Mouse (Mus musculus): Measurements from ENCODE around the gene Unc50. TPM values are rescaled to one million over a fixed set of nuclear protein-coding genes. Genes with fewer than 3 reads are reported as not detected.

Unc50 gene
- polyA plus RNA-seq, 1 experiment: 60.3 TPM

DNA sequence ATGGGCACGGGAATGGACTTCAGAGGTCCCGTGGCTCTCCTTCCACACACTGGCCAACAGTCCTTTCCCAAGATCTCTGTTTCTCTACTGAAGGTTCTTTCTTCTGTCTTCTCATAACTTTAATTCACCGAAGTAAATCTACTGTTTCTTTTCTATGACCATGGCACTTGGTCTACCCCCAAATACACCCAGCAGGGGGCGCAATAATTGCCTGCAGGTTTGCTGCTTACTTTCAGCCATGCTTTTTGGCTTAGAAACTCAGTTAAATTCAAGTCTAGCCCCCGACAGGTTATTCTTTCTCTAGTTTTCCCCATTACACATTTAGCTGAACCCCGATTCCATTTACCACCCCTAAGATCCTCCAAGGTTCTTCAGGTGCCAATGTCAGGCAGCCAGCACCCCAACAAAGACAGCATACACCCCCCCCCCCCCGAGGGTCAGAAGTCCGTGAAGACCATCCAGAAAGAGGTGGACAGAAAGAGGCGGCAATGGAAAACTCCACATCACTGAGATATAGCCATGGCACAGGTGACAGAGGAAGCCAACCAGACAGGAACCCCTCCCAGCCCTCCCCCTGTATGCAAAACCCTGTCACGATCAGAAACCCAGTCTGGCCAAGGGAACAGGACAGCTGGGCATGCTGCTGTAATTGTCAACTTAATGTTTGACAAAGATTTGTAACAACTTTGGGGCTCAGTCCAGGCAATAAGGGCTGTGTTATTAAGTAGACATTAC, 18.6 kb downstream of the Unc50 start:
- WGBS: 77% methylated on average over 10 of the region's 10 CpGs
- Histone ChIP-seq H3K4me3 (ENCODE audit: insufficient read depth, low read depth, low read length) (no peak overlapping the region), H3K4me1 (ENCODE audit: control insufficient read depth, insufficient read depth, low read length) (no peaks in the 10 kb centered on the region), H3K36me3 (ENCODE audit: control insufficient read depth, insufficient read depth, low read length) (no peaks in the 10 kb centered on the region; the same call in 1 of the 2 replicates), H3K27me3 (replicated peaks; ENCODE audit: control insufficient read depth, insufficient read depth, low read length) (no peaks in the 10 kb centered on the region), H3K27ac (ENCODE audit: insufficient read depth, low read depth, low read length) (no peak overlapping the region)
- DNase-seq: peak; percentile 36
- TF ChIP-seq POLR2A (IDR thresholded peaks at IDR 0.05; ENCODE audit: low read depth, low read length): no peak
- peak; percentile 59 for TF ChIP-seq CTCF (conservative IDR thresholded peaks at IDR 0.05; ENCODE audit: insufficient read depth, insufficient read length, low read depth, low read length)

DNA sequence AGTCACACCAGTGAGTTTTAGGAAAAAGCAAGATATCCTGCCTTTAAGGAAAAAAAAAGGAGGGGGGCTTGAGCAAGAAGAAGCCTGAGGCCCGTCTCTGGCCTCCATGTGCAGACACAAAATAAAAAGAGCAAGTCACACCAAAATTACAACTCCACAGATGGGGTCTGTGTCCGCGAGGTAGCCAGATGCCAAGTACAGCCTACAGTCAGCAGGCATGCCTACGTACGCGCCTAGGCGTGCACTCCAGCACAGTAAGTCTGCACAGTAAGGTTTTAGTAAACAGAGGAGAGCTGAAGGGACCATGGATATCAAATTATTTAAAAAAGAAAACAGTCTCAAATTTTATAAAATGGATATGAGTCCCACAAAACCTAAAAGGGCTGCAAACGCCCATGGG, 21.3 kb downstream of the Unc50 start:
- Histone ChIP-seq H3K27ac (ENCODE audit: insufficient read depth, low read depth, low read length) (no peak overlapping the region), H3K27me3 (replicated peaks; ENCODE audit: control insufficient read depth, insufficient read depth, low read length) (no peaks in the 10 kb centered on the region), H3K4me3 (ENCODE audit: insufficient read depth, low read depth, low read length) (no peak overlapping the region), H3K36me3 (ENCODE audit: control insufficient read depth, insufficient read depth, low read length) (no peaks in the 10 kb centered on the region; the same call in 1 of the 2 replicates), H3K4me1 (ENCODE audit: control insufficient read depth, insufficient read depth, low read length) (no peaks in the 10 kb centered on the region)
- 95% methylated on average over 8 of the region's 8 CpGs for WGBS
- no peak for DNase-seq
- TF ChIP-seq POLR2A (IDR thresholded peaks at IDR 0.05; ENCODE audit: low read depth, low read length): no peak
- no peak for TF ChIP-seq CTCF (conservative IDR thresholded peaks at IDR 0.05; ENCODE audit: insufficient read depth, insufficient read length, low read depth, low read length)

DNA sequence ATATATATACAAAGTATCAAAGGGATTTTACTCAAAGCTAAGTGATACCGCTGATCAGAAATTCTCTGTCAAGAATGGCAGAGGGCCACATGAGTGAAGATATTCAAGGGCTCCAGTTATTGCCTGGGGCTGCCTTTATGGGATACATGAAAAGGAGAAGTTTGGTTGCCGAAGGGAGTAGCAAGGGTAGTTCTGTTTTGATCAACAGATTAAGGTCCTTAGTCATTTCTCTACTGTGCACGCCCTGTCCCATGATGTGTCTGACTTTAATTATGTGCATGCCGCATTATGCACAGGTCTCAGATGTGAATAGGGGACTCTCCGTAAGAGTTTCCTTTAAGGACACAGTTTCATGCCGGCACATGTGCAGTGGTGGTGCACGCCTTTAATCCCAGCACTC, 27.6 kb downstream of the Unc50 start:
- WGBS: 94% methylated on average over 7 of the region's 7 CpGs
- no peaks in the 10 kb centered on the region for H3K4me1 ChIP-seq (ENCODE audit: control insufficient read depth, insufficient read depth, low read length)
- H3K27me3 ChIP-seq (replicated peaks; ENCODE audit: control insufficient read depth, insufficient read depth, low read length): no peaks in the 10 kb centered on the region
- H3K4me3 ChIP-seq (ENCODE audit: insufficient read depth, low read depth, low read length): no peak overlapping the region
- no peak for TF ChIP-seq POLR2A (IDR thresholded peaks at IDR 0.05; ENCODE audit: low read depth, low read length)
- TF ChIP-seq CTCF (conservative IDR thresholded peaks at IDR 0.05; ENCODE audit: insufficient read depth, insufficient read length, low read depth, low read length): no peak
- H3K27ac ChIP-seq (ENCODE audit: insufficient read depth, low read depth, low read length): no peak overlapping the region
- no peak for DNase-seq
- H3K36me3 ChIP-seq (ENCODE audit: control insufficient read depth, insufficient read depth, low read length): no peaks in the 10 kb centered on the region

- 90% methylated on average over 10 of the region's 10 CpGs for WGBS
- TF ChIP-seq POLR2A (IDR thresholded peaks at IDR 0.05; ENCODE audit: low read depth, low read length): no peak
- TF ChIP-seq CTCF (conservative IDR thresholded peaks at IDR 0.05; ENCODE audit: insufficient read depth, insufficient read length, low read depth, low read length): no peak
- H3K4me3 ChIP-seq (ENCODE audit: insufficient read depth, low read depth, low read length): no peak overlapping the region
- no peak overlapping the region for H3K27ac ChIP-seq (ENCODE audit: insufficient read depth, low read depth, low read length)
- H3K27me3 ChIP-seq (replicated peaks; ENCODE audit: control insufficient read depth, insufficient read depth, low read length): no peaks in the 10 kb centered on the region
- no peaks in the 10 kb centered on the region for H3K36me3 ChIP-seq (ENCODE audit: control insufficient read depth, insufficient read depth, low read length)
- DNase-seq: no peak
- no peaks in the 10 kb centered on the region for H3K4me1 ChIP-seq (ENCODE audit: control insufficient read depth, insufficient read depth, low read length)
These were observed 35.0 kb downstream of the Unc50 start for GRCm38 (mm10) chr1:37464878-37465452.

- Histone ChIP-seq H3K27ac (ENCODE audit: insufficient read depth, low read depth, low read length) (no peak overlapping the region), H3K4me1 (ENCODE audit: control insufficient read depth, insufficient read depth, low read length) (no peaks in the 10 kb centered on the region), H3K4me3 (ENCODE audit: insufficient read depth, low read depth, low read length) (no peak overlapping the region), H3K27me3 (replicated peaks; ENCODE audit: control insufficient read depth, insufficient read depth, low read length) (no peaks in the 10 kb centered on the region), H3K36me3 (ENCODE audit: control insufficient read depth, insufficient read depth, low read length) (no peaks in the 10 kb centered on the region)
- no peak for DNase-seq
- 90% methylated on average over 3 of the region's 3 CpGs for whole genome bisulfite sequencing
- TF ChIP-seq CTCF (conservative IDR thresholded peaks at IDR 0.05; ENCODE audit: insufficient read depth, insufficient read length, low read depth, low read length) (no peak), POLR2A (IDR thresholded peaks at IDR 0.05; ENCODE audit: low read depth, low read length) (no peak)
These were observed 36.5 kb downstream of the Unc50 start for GRCm38 (mm10) chr1:37466322-37466995.

GRCm38 (mm10) chr1:37467806-37468205, 37.9 kb downstream of the Unc50 start:
- 88% methylated on average over 4 of the region's 4 CpGs for WGBS
- no peaks in the 10 kb centered on the region for H3K27me3 ChIP-seq (replicated peaks; ENCODE audit: control insufficient read depth, insufficient read depth, low read length)
- no peak for DNase-seq
- no peaks in the 10 kb centered on the region for H3K36me3 ChIP-seq (ENCODE audit: control insufficient read depth, insufficient read depth, low read length)
- no peak overlapping the region for H3K4me3 ChIP-seq (ENCODE audit: insufficient read depth, low read depth, low read length)
- no peaks in the 10 kb centered on the region for H3K4me1 ChIP-seq (ENCODE audit: control insufficient read depth, insufficient read depth, low read length)
- no peak overlapping the region for H3K27ac ChIP-seq (ENCODE audit: insufficient read depth, low read depth, low read length)
- TF ChIP-seq POLR2A (IDR thresholded peaks at IDR 0.05; ENCODE audit: low read depth, low read length) (no peak), CTCF (conservative IDR thresholded peaks at IDR 0.05; ENCODE audit: insufficient read depth, insufficient read length, low read depth, low read length) (no peak)

DNA sequence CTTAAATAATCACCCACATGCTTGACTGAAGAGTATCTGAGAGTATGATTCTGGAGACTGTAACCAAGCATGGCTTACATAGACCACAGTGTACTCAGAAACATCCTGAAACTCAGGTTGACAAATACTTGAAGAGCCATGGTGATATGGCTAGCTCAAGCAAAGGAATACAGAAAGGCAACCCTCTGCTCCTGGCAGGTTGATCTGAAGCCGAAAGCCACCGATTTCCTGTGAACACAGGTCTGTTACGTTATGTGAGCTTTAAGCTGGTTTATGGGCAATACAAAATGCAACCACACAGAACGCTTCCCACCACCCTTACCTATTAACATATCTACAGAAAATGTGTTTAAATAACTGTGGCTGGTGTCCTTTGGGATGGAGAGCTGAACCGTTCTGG, 39.1 kb downstream of the Unc50 start:
- H3K36me3 ChIP-seq (ENCODE audit: control insufficient read depth, insufficient read depth, low read length): no peaks in the 10 kb centered on the region
- H3K4me3 ChIP-seq (ENCODE audit: insufficient read depth, low read depth, low read length): no peak overlapping the region
- WGBS: 92% methylated on average over 5 of the region's 5 CpGs
- H3K4me1 ChIP-seq (ENCODE audit: control insufficient read depth, insufficient read depth, low read length): no peaks in the 10 kb centered on the region
- no peaks in the 10 kb centered on the region for H3K27me3 ChIP-seq (replicated peaks; ENCODE audit: control insufficient read depth, insufficient read depth, low read length)
- no peak for TF ChIP-seq POLR2A (IDR thresholded peaks at IDR 0.05; ENCODE audit: low read depth, low read length)
- no peak for TF ChIP-seq CTCF (conservative IDR thresholded peaks at IDR 0.05; ENCODE audit: insufficient read depth, insufficient read length, low read depth, low read length)
- no peak for DNase-seq
- H3K27ac ChIP-seq (ENCODE audit: insufficient read depth, low read depth, low read length): no peak overlapping the region
